Mouse (Mus musculus) ES-Bruce4 (cell line): ENCODE data around the gene Gm10295. TPM values are rescaled to one million over a fixed set of nuclear protein-coding genes. Genes with fewer than 3 reads are reported as not detected.

ENCODE experiments used
- H3K27ac ChIP-seq: 2 replicates; pipeline ENCODE4 v1.5.1; 2012; ENCODE audit warnings: low read length, inconsistent platforms; ENCODE audit not compliant: insufficient read depth
- H3K27me3 ChIP-seq: 2 replicates; pipeline ENCODE4 v1.6.1; 2012; ENCODE audit warnings: mild to moderate bottlenecking, low read length, inconsistent platforms; ENCODE audit not compliant: control insufficient read depth, poor library complexity, insufficient read depth, severe bottlenecking
- H3K36me3 ChIP-seq: 2 replicates; pipeline ENCODE4 v1.6.1; 2012; ENCODE audit warnings: inconsistent platforms, mild to moderate bottlenecking, low read length, moderate library complexity; ENCODE audit not compliant: control insufficient read depth, poor library complexity, insufficient read depth, severe bottlenecking
- H3K4me1 ChIP-seq: one replicate; pipeline ENCODE4 v1.8.1; 2011; ENCODE audit warnings: low read length; ENCODE audit not compliant: control insufficient read depth, insufficient read depth
- H3K4me3 ChIP-seq: 2 replicates; pipeline ENCODE4 v1.5.1; 2011; ENCODE audit warnings: low read depth, mild to moderate bottlenecking, low read length
- H3K9ac ChIP-seq: 2 replicates; pipeline ENCODE4 v1.6.1; 2012; ENCODE audit warnings: low read depth, mild to moderate bottlenecking, inconsistent platforms; ENCODE audit not compliant: poor library complexity, severe bottlenecking
- H3K9me3 ChIP-seq: replicated peaks from 2 replicates; pipeline ENCODE4 v1.6.1; 2012; ENCODE audit warnings: mild to moderate bottlenecking, low read length, inconsistent platforms; ENCODE audit not compliant: control insufficient read depth, poor library complexity, insufficient read depth, severe bottlenecking
- CTCF ChIP-seq: IDR thresholded peaks from one replicate; pipeline ENCODE4 v1.8.1; 2011; ENCODE audit warnings: low read depth, low read length
- EP300 ChIP-seq: IDR thresholded peaks from 2 replicates; pipeline ENCODE4 v1.6.1; 2011; ENCODE audit warnings: low read depth, low read length; ENCODE audit not compliant: insufficient read depth
- POLR2A ChIP-seq: IDR thresholded peaks from one replicate; pipeline ENCODE4 v1.8.1; 2011; ENCODE audit warnings: low read length; ENCODE audit not compliant: insufficient read depth
- polyA plus RNA-seq: library from polyadenylated mRNA; stranded (reverse); fragments of >200 nt; gene quantifications from 2 replicates; pipeline ENCODE4 v1.2.4, GENCODE M21; 2011; ENCODE audit warnings: low read depth; ENCODE audit not compliant: missing spikeins, insufficient read depth, insufficient read length

The Gm10295 gene
- polyA plus RNA-seq: not detected in 2 replicates

- TF ChIP-seq POLR2A (no peak), EP300 (0 out of 2 replicates have a peak, but pooled peaks have one; percentile 44)
- H3K27ac ChIP-seq: no peak within 1 kb of the TSS
- peaks cover 18% of the 10 kb centered on the region for H3K9me3 ChIP-seq
- H3K9ac ChIP-seq: no peak within 1 kb of the TSS
- H3K27me3 ChIP-seq: no peaks in the 10 kb centered on the region
- no peak within 1 kb of the TSS for H3K4me3 ChIP-seq
- H3K4me1 ChIP-seq: no peaks in the 10 kb centered on the region
- H3K36me3 ChIP-seq: no peaks in the 10 kb centered on the region
These were observed at the start of gene Gm10295 for GRCm38 (mm10) chr7:71351364-71351763. Gm10295 (minus strand) TSS chr7:71351485.

GRCm38 (mm10) chr7:71401032-71401431, 49.7 kb upstream of the Gm10295 start:
- no peaks in the 10 kb centered on the region for H3K27me3 ChIP-seq
- H3K9ac ChIP-seq: no peak overlapping the region
- no peaks in the 10 kb centered on the region for H3K4me1 ChIP-seq
- H3K4me3 ChIP-seq: no peak overlapping the region
- TF ChIP-seq EP300: no peak
- no peak for TF ChIP-seq CTCF
- no peak for TF ChIP-seq POLR2A
- H3K9me3 ChIP-seq: no peaks in the 10 kb centered on the region
- no peaks in the 10 kb centered on the region for H3K36me3 ChIP-seq
- no peak overlapping the region for H3K27ac ChIP-seq

DNA sequence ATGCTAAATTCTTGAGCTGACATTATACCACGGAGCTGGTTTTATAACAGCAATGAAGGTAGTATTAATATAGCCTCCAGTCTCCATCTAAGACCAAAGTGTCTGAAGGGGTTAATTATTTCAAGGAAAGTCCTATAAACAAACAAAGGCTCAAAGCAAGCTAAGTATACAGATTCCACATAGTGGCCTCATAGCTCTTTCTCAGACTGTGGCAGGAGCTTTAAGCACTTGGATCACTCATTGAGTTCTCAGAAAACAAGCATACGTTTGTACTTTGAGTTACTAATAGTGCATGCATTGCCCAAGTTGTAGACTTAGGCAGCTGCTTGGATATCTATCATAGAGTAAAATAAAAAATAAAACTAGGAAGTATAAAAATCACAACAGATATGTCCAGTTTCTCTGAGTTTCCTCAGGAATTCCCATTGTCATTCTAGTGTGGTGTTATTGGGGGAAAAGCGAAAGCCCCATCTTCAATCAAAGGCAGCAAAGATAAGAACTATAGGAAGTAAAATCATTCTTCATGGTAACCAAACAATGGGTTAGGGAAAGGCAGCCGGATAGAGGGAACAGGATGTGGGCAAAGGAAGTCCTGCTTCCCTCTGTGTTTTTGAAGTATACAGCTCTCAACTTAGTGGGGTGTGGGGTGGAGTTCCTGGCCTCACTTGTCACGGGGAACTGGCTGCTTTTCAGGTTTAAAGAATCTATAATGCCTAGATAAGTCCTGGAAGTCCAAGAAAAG, 48.8 kb upstream of the Gm10295 start:
- no peak overlapping the region for H3K27ac ChIP-seq
- TF ChIP-seq EP300 (no peak), POLR2A (no peak), CTCF (no peak)

GRCm38 (mm10) chr7:71398959-71399756, 47.9 kb upstream of the Gm10295 start:
- Histone ChIP-seq H3K27me3 (peaks cover 1% of the 10 kb centered on the region; the same call in 1 of the 2 replicates), H3K4me1 (no peaks in the 10 kb centered on the region), H3K9ac (no peak overlapping the region), H3K9me3 (no peaks in the 10 kb centered on the region), H3K27ac (no peak overlapping the region), H3K4me3 (no peak overlapping the region), H3K36me3 (no peaks in the 10 kb centered on the region)
- no peak for TF ChIP-seq EP300
- no peak for TF ChIP-seq CTCF
- no peak for TF ChIP-seq POLR2A

More for the DNA sequence above, 48.8 kb upstream of the Gm10295 start:
- H3K9ac ChIP-seq: no peak overlapping the region
- no peaks in the 10 kb centered on the region for H3K36me3 ChIP-seq
- no peaks in the 10 kb centered on the region for H3K9me3 ChIP-seq
- peaks cover 1% of the 10 kb centered on the region; the same call in 1 of the 2 replicates for H3K27me3 ChIP-seq
- H3K4me1 ChIP-seq: no peaks in the 10 kb centered on the region
- H3K4me3 ChIP-seq: no peak overlapping the region

DNA sequence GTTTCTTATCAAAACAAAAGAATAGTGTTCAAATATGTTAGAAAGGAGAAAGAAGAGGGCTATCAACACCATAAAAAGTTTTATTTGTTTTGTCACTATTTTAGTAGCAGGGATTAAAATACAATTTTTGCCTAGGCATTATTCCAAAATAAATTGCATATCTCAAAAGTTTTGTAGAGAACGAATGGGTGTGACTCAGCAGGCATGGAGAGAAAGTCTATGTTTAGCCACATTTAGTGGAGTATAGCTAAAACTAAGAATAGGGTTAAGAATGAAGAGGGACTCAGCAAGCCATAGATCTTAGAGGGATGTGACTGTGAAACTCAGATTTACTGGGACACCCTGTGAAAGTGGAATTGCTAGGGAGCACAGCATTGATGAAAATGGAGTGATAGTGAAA, 47.1 kb upstream of the Gm10295 start:
- Histone ChIP-seq H3K36me3 (no peaks in the 10 kb centered on the region), H3K4me3 (no peak overlapping the region), H3K27ac (no peak overlapping the region), H3K27me3 (peaks cover 1% of the 10 kb centered on the region; the same call in 1 of the 2 replicates), H3K4me1 (no peaks in the 10 kb centered on the region), H3K9me3 (no peaks in the 10 kb centered on the region), H3K9ac (no peak overlapping the region)
- TF ChIP-seq POLR2A: no peak
- TF ChIP-seq EP300: no peak

DNA sequence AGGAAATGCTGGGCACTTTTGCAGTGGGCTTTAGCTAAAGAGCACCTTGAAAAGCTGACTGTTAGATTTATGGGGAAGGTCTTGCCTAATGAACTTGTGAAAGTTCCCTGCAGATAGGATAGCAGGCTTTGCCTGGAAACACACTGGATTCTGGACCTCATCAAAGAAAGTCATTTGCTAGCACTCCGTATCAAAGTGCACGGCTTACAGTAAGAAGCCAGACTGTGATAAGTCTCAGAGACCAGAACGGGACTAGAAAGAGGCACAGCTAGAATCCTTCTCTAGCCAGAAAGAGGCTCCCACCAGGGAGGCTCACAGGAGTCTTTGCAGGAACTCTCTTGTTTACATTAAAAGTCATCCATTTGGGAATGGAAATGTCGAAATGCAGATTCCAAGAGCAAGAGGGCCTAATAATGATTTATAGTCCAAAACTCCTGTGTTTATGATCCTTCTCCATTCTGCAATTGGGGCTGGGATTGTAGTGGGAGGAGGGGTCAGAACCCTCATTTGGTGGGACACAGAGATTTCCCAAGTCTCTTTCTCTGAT, 41.6 kb upstream of the Gm10295 start:
- H3K9ac ChIP-seq: no peak overlapping the region
- no peaks in the 10 kb centered on the region for H3K4me1 ChIP-seq
- H3K27me3 ChIP-seq: peaks cover 1% of the 10 kb centered on the region; the same call in 1 of the 2 replicates
- no peaks in the 10 kb centered on the region for H3K36me3 ChIP-seq
- no peak for TF ChIP-seq CTCF
- TF ChIP-seq POLR2A: no peak
- TF ChIP-seq EP300: no peak
- no peak overlapping the region for H3K27ac ChIP-seq
- H3K9me3 ChIP-seq: no peaks in the 10 kb centered on the region
- no peak overlapping the region for H3K4me3 ChIP-seq
